Mouse (Mus musculus) liver, embryonic 13.5 days (tissue): ENCODE measurements at regions not wholly inside any gene's neighbourhood (a gene's known extent, or its start where the extent isn't known, plus 50 kb on each side); places are given as distances from the start of the nearest gene placed in this dataset.
A peak's percentile ranks its signal among the peaks of the same experiment; 100 is the strongest.

Experiments used
- ATAC-seq: fragments of 200-750 bp; cut with Nextera tagmentation; 2 replicates; pipeline ENCODE4 v1.8.0; 2017; ENCODE audit warnings: low read depth, mild to moderate bottlenecking, moderate number of reproducible peaks, moderate library complexity
- DNase-seq: peaks from one replicate; pipeline ENCODE4 v3.0.0; 2022
- H3K27ac ChIP-seq: fragments of 300-500 bp; sonication (generic); 2 replicates; pipeline ENCODE4 v1.5.1; 2015; ENCODE audit warnings: moderate library complexity, mild to moderate bottlenecking, inconsistent platforms
- H3K27me3 ChIP-seq: fragments of 300-500 bp; sonication (generic); 2 replicates; pipeline ENCODE4 v1.6.1; 2015; ENCODE audit warnings: mild to moderate bottlenecking, inconsistent platforms
- H3K36me3 ChIP-seq: fragments of 300-500 bp; sonication (generic); 2 replicates; pipeline ENCODE4 v1.6.1; 2015; ENCODE audit warnings: mild to moderate bottlenecking, inconsistent platforms
- H3K4me1 ChIP-seq: fragments of 300-500 bp; sonication (generic); replicated peaks from 2 replicates; pipeline ENCODE4 v1.6.1; 2015; ENCODE audit warnings: inconsistent platforms
- H3K4me2 ChIP-seq: fragments of 300-500 bp; sonication (generic); 2 replicates; pipeline ENCODE4 v1.6.1; 2015; ENCODE audit warnings: inconsistent platforms, mild to moderate bottlenecking, moderate library complexity
- H3K4me3 ChIP-seq: fragments of 300-500 bp; sonication (generic); replicated peaks from 2 replicates; pipeline ENCODE4 v1.5.1; 2015; ENCODE audit warnings: mild to moderate bottlenecking, inconsistent platforms
- H3K9ac ChIP-seq: fragments of 300-500 bp; sonication (generic); 2 replicates; pipeline ENCODE4 v1.6.1; 2015; ENCODE audit warnings: mild to moderate bottlenecking, inconsistent platforms
- H3K9me3 ChIP-seq: fragments of 300-500 bp; sonication (generic); replicated peaks from 2 replicates; pipeline ENCODE4 v1.6.1; 2016; ENCODE audit warnings: inconsistent platforms
- WGBS: fragments of 180-500 bp; shearing (Covaris S2); methylation state at CpG from one replicate; pipeline ENCODE4 v1.1.7; 2015; ENCODE audit not compliant: insufficient replicate concordance; 5-methylcytosine and 5-hydroxymethylcytosine counted together

DNA sequence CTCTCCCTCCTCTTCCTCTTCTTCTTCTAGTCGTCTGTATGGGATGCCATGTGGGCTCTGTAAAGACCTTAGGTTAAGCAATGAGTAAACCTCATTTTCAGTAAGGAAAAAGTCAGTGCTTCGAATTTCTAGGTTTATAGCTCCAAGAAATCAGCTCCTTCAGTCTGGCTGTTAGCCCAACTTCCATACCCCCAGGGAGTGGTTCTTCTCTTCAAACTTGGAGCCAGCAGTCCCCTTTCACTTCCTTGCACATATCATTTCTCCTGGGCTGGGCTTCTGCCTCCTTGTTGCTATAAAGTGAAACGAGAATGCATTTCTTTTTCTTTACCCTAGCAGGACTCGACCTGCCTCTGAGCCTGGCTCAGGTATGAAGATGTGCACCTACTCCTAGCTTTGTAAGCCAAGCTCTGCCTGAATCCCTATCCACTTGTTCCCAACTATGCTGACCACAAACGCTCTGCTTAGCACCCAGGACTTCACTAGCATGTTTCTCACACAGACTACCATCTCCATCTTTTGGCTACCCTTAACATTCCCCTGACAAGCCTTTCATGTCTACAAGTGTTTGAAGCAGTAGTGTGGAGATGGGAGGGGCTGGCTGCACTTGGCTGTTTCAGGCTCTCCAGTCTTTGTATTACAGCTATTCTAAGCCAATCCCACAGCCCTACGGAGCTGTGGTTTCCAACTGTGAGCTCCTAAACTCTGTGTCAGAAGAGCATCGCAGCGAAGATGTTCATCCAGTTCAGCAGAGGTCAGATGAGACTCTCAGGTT, 243.8 kb upstream of the Tprg start:
- DNase-seq (no peak), ATAC-seq (no peak)
- Histone ChIP-seq H3K9ac (no peak overlapping the region), H3K4me3 (no peak overlapping the region), H3K36me3 (no peaks in the 10 kb centered on the region), H3K4me1 (no peaks in the 10 kb centered on the region), H3K4me2 (no peak overlapping the region), H3K9me3 (no peaks in the 10 kb centered on the region), H3K27me3 (no peaks in the 10 kb centered on the region), H3K27ac (no peak overlapping the region)
- 40% methylated on average over 8 of the region's 8 CpGs for WGBS

DNA sequence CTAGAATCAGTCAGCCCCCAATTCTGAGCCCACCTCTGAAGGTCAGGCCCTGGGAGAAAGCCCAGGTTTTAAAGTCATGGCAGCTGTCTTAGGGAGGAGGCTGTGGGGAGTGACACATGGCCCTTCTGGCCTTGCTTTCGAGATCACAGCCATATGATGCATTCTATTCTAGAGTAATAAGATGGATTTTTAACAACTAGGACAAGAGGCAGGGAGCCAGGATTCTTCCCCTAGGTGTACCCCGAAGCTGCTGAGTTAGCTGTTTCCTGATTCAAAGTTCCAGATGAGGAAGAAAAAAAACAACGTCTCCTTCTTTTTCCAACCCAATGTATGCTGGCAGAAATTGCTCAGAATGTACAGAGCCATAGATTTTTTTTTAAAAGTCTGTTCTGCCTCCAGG, 242.0 kb upstream of the Tprg start:
- Histone ChIP-seq H3K4me3 (no peak overlapping the region), H3K4me1 (no peaks in the 10 kb centered on the region), H3K9me3 (no peaks in the 10 kb centered on the region), H3K4me2 (no peak overlapping the region), H3K27ac (no peak overlapping the region), H3K9ac (no peak overlapping the region), H3K36me3 (no peaks in the 10 kb centered on the region), H3K27me3 (no peaks in the 10 kb centered on the region)
- ATAC-seq (no peak), DNase-seq (no peak)
- 55% methylated on average over 3 of the region's 3 CpGs for WGBS

DNA sequence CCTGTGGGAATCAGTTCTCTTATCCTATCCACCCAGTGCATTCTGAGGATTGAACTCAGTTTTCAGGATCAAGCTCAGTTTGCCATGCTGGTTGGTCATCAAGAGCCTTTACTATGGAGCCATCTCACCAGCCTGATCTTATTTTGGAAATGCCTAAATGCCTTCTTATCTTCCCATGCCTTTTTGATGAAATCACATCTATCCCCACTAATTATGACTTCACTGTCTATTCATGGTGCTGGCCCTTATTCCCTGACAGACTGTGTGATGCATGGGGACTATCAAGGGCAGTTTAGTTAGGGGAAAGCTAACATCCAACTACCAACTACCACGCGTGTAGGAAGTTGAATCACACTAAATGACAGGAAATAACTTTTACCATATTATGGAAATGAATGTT, 238.9 kb upstream of the Tprg start:
- no peaks in the 10 kb centered on the region for H3K27me3 ChIP-seq
- H3K27ac ChIP-seq: no peak overlapping the region
- H3K4me3 ChIP-seq: no peak overlapping the region
- H3K4me2 ChIP-seq: no peak overlapping the region
- no peak overlapping the region for H3K9ac ChIP-seq
- H3K9me3 ChIP-seq: no peaks in the 10 kb centered on the region
- no peak for ATAC-seq
- H3K36me3 ChIP-seq: no peaks in the 10 kb centered on the region
- H3K4me1 ChIP-seq: no peaks in the 10 kb centered on the region
- DNase-seq: no peak
- WGBS: 69% methylated on average over 2 of the region's 2 CpGs

DNA sequence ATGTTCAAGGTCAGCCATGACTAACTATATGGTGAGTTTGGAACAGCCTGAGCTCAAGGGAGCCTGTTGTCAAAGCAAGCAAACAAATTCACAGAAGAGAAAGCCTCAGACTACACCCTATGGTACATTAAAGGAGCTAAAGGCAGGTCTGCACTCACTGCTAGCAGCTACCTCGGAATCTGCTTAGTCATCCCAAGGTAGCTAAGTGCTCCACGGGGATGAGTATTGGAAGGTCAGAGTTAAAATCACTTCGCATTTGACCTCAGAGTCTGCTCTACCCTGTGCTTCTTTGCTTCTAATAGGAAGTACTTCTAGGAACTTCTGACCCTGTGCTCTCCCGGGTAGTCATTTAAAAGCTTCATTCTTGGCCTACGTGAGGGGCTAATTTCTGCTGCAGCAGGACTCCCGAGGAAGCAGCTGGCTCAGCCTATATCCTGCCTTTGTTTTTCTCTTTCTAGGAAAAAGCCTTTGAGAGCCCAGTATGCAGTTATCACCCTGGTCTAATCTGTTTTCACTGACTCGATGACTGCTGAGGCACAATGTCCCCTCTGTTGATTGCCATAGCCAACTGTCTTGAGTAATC, 236.6 kb upstream of the Tprg start:
- H3K4me1 ChIP-seq: no peaks in the 10 kb centered on the region
- H3K27ac ChIP-seq: no peak overlapping the region
- no peak overlapping the region for H3K9ac ChIP-seq
- WGBS: 27% methylated on average over 7 of the region's 7 CpGs
- no peak overlapping the region for H3K4me2 ChIP-seq
- no peak overlapping the region for H3K4me3 ChIP-seq
- ATAC-seq (no peak), DNase-seq (no peak)
- no peaks in the 10 kb centered on the region for H3K9me3 ChIP-seq
- no peaks in the 10 kb centered on the region for H3K36me3 ChIP-seq
- no peaks in the 10 kb centered on the region for H3K27me3 ChIP-seq

DNA sequence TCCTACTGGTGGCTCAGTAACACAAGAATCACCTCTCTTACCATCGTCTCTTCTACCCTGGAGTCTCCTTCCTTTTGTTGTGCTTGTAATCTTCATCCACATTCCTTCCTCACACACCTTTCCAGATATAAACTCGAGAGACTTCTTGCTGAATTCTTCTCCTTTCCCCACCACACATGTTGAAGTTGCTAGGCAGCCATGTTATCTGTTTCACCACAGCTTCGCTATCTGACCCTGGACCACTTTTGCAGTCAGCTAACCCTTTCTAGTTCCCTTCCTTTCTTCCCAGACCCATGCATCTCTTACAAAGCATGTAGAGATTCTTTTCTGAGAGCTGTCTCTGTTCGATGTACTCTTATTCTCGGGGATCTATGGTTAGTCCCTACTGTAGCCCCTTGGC, 235.6 kb upstream of the Tprg start:
- H3K27me3 ChIP-seq: no peaks in the 10 kb centered on the region
- H3K4me1 ChIP-seq: no peaks in the 10 kb centered on the region
- no peak overlapping the region for H3K9ac ChIP-seq
- H3K36me3 ChIP-seq: no peaks in the 10 kb centered on the region
- H3K9me3 ChIP-seq: no peaks in the 10 kb centered on the region
- DNase-seq (no peak), ATAC-seq (no peak)
- no peak overlapping the region for H3K4me3 ChIP-seq
- H3K4me2 ChIP-seq: no peak overlapping the region
- no peak overlapping the region for H3K27ac ChIP-seq
- WGBS: 28% methylated on average over 5 of the region's 5 CpGs

DNA sequence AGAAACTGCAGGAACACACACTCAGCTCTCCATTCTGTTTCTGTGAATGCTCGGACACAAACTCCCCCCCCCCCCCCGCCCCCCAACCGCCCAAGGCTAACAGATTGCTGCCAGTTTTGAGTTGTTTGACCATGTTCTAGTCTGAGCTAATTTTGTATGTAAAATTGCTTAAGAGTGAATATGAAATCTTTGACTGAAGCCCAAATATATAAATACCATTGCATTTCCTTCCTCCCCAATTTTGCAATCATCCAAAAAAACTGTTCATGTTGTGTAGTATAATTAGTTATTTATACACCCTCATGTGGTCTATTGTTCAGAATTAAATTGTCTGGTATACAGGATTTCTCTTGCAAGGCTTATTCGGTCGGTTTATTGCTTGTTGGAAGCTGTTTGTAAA, 234.2 kb upstream of the Tprg start:
- H3K4me3 ChIP-seq: no peak overlapping the region
- no peak for ATAC-seq
- no peaks in the 10 kb centered on the region for H3K36me3 ChIP-seq
- WGBS: 33% methylated on average over 5 of the region's 5 CpGs
- no peaks in the 10 kb centered on the region for H3K27me3 ChIP-seq
- H3K27ac ChIP-seq: no peak overlapping the region
- H3K4me1 ChIP-seq: no peaks in the 10 kb centered on the region
- H3K9me3 ChIP-seq: no peaks in the 10 kb centered on the region
- no peak for DNase-seq
- no peak overlapping the region for H3K4me2 ChIP-seq
- no peak overlapping the region for H3K9ac ChIP-seq

DNA sequence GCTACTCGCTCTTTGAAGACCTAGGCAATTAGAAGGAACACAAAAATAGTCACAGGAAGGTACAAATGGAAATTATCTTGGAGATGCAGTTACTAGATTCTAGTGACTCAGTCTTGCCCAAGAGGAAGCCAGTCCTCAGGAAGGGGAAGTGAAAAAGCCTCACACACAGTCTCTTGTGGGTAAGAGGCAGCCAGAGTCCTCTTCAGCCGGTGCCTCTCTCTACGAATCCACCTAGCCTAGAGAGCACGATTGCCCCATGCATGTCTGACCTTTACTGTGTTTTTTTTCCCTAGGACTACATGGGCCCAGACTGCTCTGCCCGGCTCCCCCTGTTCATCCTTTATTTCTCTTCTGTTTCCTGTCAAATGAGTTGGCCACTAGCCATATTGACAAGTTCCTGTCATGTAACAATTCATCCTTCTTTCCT, 233.7 kb upstream of the Tprg start:
- ATAC-seq (peak; percentile 53), DNase-seq (no peak)
- Histone ChIP-seq H3K4me2 (no peak overlapping the region), H3K9me3 (no peaks in the 10 kb centered on the region), H3K9ac (no peak overlapping the region), H3K4me1 (no peaks in the 10 kb centered on the region), H3K4me3 (no peak overlapping the region), H3K27me3 (peaks cover 1% of the 10 kb centered on the region; the same call in 1 of the 2 replicates), H3K36me3 (no peaks in the 10 kb centered on the region), H3K27ac (no peak overlapping the region)
- 15% methylated on average over 5 of the region's 5 CpGs for WGBS

DNA sequence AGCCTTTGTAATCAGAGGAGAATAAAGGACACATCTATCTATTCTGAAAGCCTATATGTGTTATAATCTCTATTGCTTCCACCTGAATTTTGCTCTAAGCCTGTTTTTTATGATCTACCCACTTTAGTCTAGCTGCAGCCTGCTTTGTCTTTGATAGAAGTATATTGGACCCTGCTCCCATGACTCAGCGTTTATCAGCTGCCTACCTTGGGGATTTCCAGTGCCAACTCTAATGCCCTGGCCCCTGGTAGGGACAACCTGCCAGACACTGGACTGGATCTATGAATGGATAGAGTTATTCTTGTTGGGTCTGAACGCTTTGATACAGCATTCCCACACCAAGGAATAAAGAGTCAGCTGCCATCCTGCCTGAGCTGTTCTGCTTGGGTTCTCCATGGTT, 232.3 kb upstream of the Tprg start:
- H3K4me1 ChIP-seq: peaks cover 4% of the 10 kb centered on the region
- no peak overlapping the region for H3K4me2 ChIP-seq
- H3K9me3 ChIP-seq: no peaks in the 10 kb centered on the region
- no peak overlapping the region for H3K9ac ChIP-seq
- DNase-seq (no peak), ATAC-seq (no peak)
- H3K27me3 ChIP-seq: peaks cover 15% of the 10 kb centered on the region
- H3K36me3 ChIP-seq: no peaks in the 10 kb centered on the region
- H3K27ac ChIP-seq: no peak overlapping the region
- H3K4me3 ChIP-seq: no peak overlapping the region
- 56% methylated on average over 2 of the region's 2 CpGs for WGBS

DNA sequence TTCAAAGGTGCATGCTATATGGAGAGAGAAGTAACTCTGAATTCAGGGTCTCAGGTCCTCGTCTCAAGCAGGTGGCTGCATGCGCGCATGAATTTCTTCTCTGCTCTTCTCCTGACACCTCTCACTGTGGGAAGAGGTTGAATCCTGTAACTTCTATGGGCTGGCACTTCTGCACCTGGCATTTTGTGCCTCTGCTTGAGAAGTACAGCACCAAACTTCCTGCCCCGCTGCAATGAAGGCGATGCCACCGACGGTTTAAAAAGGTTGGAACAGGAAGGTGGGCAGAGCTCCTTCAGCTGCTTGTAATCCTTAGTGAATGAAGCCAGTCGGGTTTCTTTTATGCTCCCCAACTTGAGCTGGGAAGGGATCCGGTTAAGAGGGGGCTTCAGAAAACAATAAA, 231.2 kb upstream of the Tprg start:
- Histone ChIP-seq H3K27me3 (peaks cover 24% of the 10 kb centered on the region), H3K4me2 (no peak overlapping the region), H3K4me3 (no peak overlapping the region), H3K9me3 (no peaks in the 10 kb centered on the region), H3K9ac (no peak overlapping the region), H3K36me3 (no peaks in the 10 kb centered on the region), H3K4me1 (peaks cover 7% of the 10 kb centered on the region), H3K27ac (no peak overlapping the region)
- ATAC-seq: no peak
- 68% methylated on average over 9 of the region's 9 CpGs for WGBS
- no peak for DNase-seq

DNA sequence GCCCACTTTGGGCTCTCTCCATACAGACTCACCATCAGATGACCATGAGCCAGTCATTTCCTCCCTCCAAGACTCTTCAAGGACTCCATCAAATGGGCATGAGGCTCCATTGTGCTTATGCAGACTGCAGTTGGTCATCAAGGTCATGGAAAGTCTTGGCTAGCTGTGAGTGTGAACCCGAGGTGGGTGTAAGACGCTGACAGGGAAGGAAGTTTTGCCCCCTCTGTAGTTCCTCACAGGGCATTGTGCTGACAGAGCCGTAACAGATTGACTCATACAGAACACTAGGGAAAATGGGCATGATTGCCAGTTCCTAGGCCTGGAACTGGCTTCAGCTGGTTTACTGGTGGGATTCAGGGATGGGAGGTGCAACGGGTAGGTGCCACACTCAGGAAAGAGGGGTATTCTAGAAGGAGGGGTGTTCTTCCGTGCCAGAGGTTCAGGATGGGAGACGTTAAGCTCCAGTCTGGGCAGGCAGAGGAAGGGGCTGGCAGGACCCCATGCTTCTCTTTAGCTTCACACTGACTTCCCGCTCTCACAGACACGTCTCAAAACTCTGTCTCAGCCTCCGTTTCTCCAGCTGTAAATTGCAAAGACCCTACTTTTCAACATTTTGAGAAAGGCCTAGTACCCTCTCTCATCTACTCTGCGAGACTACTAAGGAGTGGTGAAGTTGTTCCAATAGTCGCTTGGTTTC, 228.4 kb upstream of the Tprg start:
- no peaks in the 10 kb centered on the region for H3K36me3 ChIP-seq
- peak overlapping the region; percentile 59 for H3K4me3 ChIP-seq
- DNase-seq (no peak), ATAC-seq (no peak)
- WGBS: 33% methylated on average over 11 of the region's 11 CpGs
- H3K4me1 ChIP-seq: peaks cover 7% of the 10 kb centered on the region
- peak overlapping the region; percentile 61 for H3K4me2 ChIP-seq
- no peaks in the 10 kb centered on the region for H3K9me3 ChIP-seq
- no peak overlapping the region for H3K27ac ChIP-seq
- no peak overlapping the region for H3K9ac ChIP-seq
- peaks cover 24% of the 10 kb centered on the region for H3K27me3 ChIP-seq

DNA sequence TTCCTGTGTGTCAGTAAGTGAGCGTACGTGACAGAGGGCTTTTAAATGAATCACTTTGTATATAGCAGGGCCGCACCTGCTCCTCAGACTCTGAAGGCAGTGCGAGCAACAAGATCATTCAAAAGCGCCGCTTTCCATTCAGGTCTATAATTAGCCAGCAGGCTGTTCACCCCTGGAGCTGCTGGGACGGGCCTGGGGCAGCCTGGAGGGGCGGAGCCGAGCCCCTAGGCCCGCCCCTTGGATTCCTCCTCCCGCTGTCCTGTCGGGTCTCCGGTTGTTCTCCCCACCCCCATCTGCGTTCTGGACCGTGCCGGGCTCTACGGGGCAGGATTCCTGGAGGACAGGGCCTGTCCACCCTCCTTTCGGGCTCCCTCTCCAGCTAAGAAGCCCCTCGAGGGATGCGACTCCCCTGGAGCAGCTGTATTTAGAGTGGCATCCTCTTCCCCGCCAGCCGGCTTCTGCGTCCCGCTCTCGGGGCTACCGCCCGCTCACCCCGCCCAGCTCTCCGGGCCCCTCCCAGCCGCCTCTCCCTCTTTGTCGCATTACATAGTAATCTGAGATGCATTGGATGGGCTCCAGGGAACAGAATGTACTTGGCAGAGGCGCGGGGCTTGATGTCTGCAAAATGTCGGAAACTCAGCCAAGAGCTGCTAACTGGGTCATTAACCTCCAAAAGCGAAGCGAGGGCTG, 227.7 kb upstream of the Tprg start:
- WGBS: 1% methylated on average over 36 of the region's 36 CpGs

More for the DNA sequence above, 227.7 kb upstream of the Tprg start:
- Histone ChIP-seq H3K27ac (no peak overlapping the region; the same call in 1 of the 2 replicates), H3K27me3 (peaks cover 24% of the 10 kb centered on the region), H3K4me3 (peak overlapping the region; percentile 59), H3K4me2 (peak overlapping the region; percentile 61), H3K4me1 (peaks cover 7% of the 10 kb centered on the region), H3K9me3 (no peaks in the 10 kb centered on the region), H3K36me3 (no peaks in the 10 kb centered on the region), H3K9ac (peak overlapping the region; percentile 41; the same call in 1 of the 2 replicates)
- DNase-seq: peak; percentile 39
- ATAC-seq: peak; percentile 85
